Mouse (Mus musculus): ENCODE results near the gene Arl4d. TPM values are rescaled to one million over a fixed set of nuclear protein-coding genes. Genes with fewer than 3 reads are reported as not detected.

Gene Arl4d
- total RNA-seq (2012; rRNA removed), result 0.81 and 1.1 TPM in 2 replicates
- 0.59 and 0.68 TPM in 2 replicates for total RNA-seq (2014; rRNA removed)
- 1.1 and 1.2 TPM in 2 replicates for polyA plus RNA-seq (2012; ENCODE audit: insufficient read length, low read depth)

DNA sequence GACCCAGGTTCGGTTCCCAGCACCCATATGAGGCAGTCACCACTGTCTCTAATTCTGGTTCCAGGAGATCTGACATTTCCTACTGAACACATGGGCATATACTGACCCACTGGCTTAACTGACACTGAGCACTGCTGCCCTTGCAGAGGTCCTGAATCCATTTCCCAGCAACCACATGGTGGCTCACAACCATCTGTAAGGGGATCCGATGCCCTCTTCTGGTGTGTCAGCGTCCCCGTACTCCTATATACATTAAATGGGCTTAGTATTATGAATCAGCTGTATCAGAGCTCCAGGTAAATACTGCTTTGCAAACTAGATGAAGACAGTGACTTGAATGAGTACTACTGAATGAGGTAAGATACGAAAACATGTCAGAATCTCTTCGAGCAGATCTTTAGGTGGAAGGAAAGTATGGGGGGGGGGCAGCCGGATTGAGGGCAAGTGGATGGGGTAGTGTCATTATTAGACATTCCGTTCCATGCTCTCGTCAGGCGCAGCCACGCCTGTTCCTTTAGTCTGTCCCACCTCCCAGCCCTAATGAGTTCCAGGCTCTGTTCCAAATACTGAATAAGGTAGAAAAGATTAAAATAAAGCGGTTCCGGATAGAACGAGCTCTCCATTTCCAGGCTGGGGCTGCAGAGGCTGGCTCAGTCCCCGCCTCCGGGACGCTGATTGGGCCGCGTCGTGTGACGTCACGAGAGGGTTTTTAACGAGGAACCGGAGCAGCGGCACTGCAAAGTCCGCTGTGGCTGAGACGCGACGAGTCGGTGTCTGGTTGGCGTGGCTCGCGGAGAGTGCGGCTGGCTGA is at the start of gene Arl4d:
Gene Arl4d, plus strand, starts transcription at position 717 of the 811 bp plus-strand sequence.
- Histone ChIP-seq H3K27ac (ENCODE audit: insufficient read depth, low read depth) (no peak within 1 kb of the TSS), H3K36me3 (replicated peaks in 1 of 2; ENCODE audit: control insufficient read depth in 1 of 2, insufficient read depth in 1 of 2, low read length in 1 of 2) (no peaks in the 10 kb centered on the region), H3K9me3 (replicated peaks; ENCODE audit: low read length) (no peaks in the 10 kb centered on the region), H3K4me3 (replicated peaks in 1 of 3; ENCODE audit: low read depth in 2 of 3, low read length in 2 of 3, poor library complexity in 1 of 3) (peak within 1 kb of the TSS; percentile 50 to 72 (median 55)), H3K4me2 (ENCODE audit: insufficient read depth, low read depth, poor library complexity, severe bottlenecking) (peak within 1 kb of the TSS; percentile 73), H3K79me2 (replicated peaks; ENCODE audit: control insufficient read depth, extremely low read depth, insufficient read depth, poor library complexity, severe bottlenecking) (no peaks in the 10 kb centered on the region), H3K4me1 (ENCODE audit: control insufficient read depth in 1 of 2, insufficient read depth in 2 of 2) (peaks cover 8 to 14% of the 10 kb centered on the region in 2 experiments; a peak in 3 of 4 replicates), H3K27me3 (replicated peaks) (peaks cover 60% of the 10 kb centered on the region), H3K9ac (ENCODE audit: insufficient read depth, low read depth) (peak within 1 kb of the TSS; percentile 55)
- in situ Hi-C loops (cut with MboI; ENCODE audit: low pct_ligation_motif_present, low pct_unique_long_range_greater_than_20kb, low sequenced_read_pairs) (loop anchor here (5.0 kb wide), 1 partner anchor 67 kb away; the partner anchor contains the start of gene Dhx8), dilution Hi-C loops (cut with MboI; ENCODE audit: extremely low pct_ligation_motif_present, extremely low pct_unique_long_range_greater_than_20kb, low sequenced_read_pairs) (no loop called here)
- peak; percentile 94 for DNase-seq (ENCODE audit: extremely low read depth)
- 0 out of 2 replicates have a peak, but pooled peaks have one; percentile 4 for TF ChIP-seq USF1 (IDR thresholded peaks at IDR 0.05; ENCODE audit: low read depth, low read length)
- 0 out of 2 replicates have a peak, but pooled peaks have one; percentile 19 for TF ChIP-seq SMC3 (IDR thresholded peaks at IDR 0.05; ENCODE audit: low read depth, low read length)
- no peak for TF ChIP-seq ZNF384 (IDR thresholded peaks at IDR 0.05; ENCODE audit: low read depth, low read length)
- 0 out of 2 replicates have a peak, but pooled peaks have one; percentile 50 for TF ChIP-seq MYC (IDR thresholded peaks at IDR 0.05; ENCODE audit: low read depth, low read length)
- no peak for TF ChIP-seq GABPA (IDR thresholded peaks at IDR 0.05; ENCODE audit: insufficient replicate concordance, low read depth, low read length)
- no peak for TF ChIP-seq BHLHE40 (IDR thresholded peaks at IDR 0.05; ENCODE audit: low read depth, low read length)
- no peak for TF ChIP-seq ZKSCAN1 (IDR thresholded peaks at IDR 0.05; ENCODE audit: borderline replicate concordance, low read depth, low read length)
- TF ChIP-seq USF2 (conservative IDR thresholded peaks at IDR 0.05; ENCODE audit: low read depth, low read length), result no peak
- TF ChIP-seq NELFE (IDR thresholded peaks at IDR 0.05; ENCODE audit: low read depth, low read length), result peak; percentile 99
- TF ChIP-seq TCF12 (IDR thresholded peaks at IDR 0.05; ENCODE audit: low read depth, low read length), result peak; percentile 91
- no peak for TF ChIP-seq EP300 (IDR thresholded peaks at IDR 0.05; ENCODE audit: low read length)
- no peak for TF ChIP-seq RCOR1 (conservative IDR thresholded peaks at IDR 0.05; ENCODE audit: low read depth, low read length)
- TF ChIP-seq PAX5 (IDR thresholded peaks at IDR 0.05; ENCODE audit: low read length), result no peak
- TF ChIP-seq NRF1 (IDR thresholded peaks at IDR 0.05; ENCODE audit: low read depth, low read length), result no peak
- no peak for TF ChIP-seq UBTF (IDR thresholded peaks at IDR 0.05; ENCODE audit: low read depth, low read length)
- 0 out of 2 replicates have a peak, but pooled peaks have one; percentile 5 for TF ChIP-seq ETS1 (conservative IDR thresholded peaks at IDR 0.05; ENCODE audit: low read depth, low read length)
- TF ChIP-seq MXI1 (IDR thresholded peaks at IDR 0.05; ENCODE audit: low read depth, low read length), result 0 out of 2 replicates have a peak, but pooled peaks have one; percentile 5
- peak; percentile 100 for TF ChIP-seq POLR2A (IDR thresholded peaks at IDR 0.05; ENCODE audit: low read depth, low read length)
- TF ChIP-seq CHD2 (IDR thresholded peaks at IDR 0.05; ENCODE audit: low read length), result no peak
- TF ChIP-seq CHD1 (IDR thresholded peaks at IDR 0.05; ENCODE audit: low read depth, low read length), result no peak
- no peak for TF ChIP-seq SIN3A (IDR thresholded peaks at IDR 0.05; ENCODE audit: low read length)
- peak; percentile 96 for TF ChIP-seq TBP (conservative IDR thresholded peaks at IDR 0.05; ENCODE audit: low read depth, low read length)
- TF ChIP-seq HCFC1 (IDR thresholded peaks at IDR 0.05; ENCODE audit: low read depth, low read length), result peak; percentile 15; the same call in 1 of the 2 replicates
- no peak; the same call in 1 of the 2 replicates for TF ChIP-seq RAD21 (IDR thresholded peaks at IDR 0.05; ENCODE audit: low read depth, low read length)
- TF ChIP-seq POLR2AphosphoS2 (IDR thresholded peaks at IDR 0.05; ENCODE audit: low read depth, low read length), result peak; percentile 90; the same call in 1 of the 2 replicates
- peak; percentile 62; the same call in 1 of the 2 replicates for TF ChIP-seq ELF1 (IDR thresholded peaks at IDR 0.05; ENCODE audit: low read depth, low read length)
- no peak for TF ChIP-seq ZC3H11A (IDR thresholded peaks at IDR 0.05; ENCODE audit: low read depth, low read length)
- TF ChIP-seq E2F4 (IDR thresholded peaks at IDR 0.05; ENCODE audit: insufficient replicate concordance, low read depth, low read length), result no peak
- TF ChIP-seq CTCF (conservative IDR thresholded peaks at IDR 0.05 in 1 of 2, IDR thresholded peaks at IDR 0.05 in 1 of 2; ENCODE audit: low read depth in 2 of 2, low read length in 2 of 2), result peak in 1 of 2 experiments; percentile 60; a peak in 2 of 4 replicates
- TF ChIP-seq ZMIZ1 (IDR thresholded peaks at IDR 0.05; ENCODE audit: low read depth, low read length), result peak; percentile 97
- no peak for TF ChIP-seq IRF4 (IDR thresholded peaks at IDR 0.05; ENCODE audit: low read depth, low read length)
- 0 out of 2 replicates have a peak, but pooled peaks have one; percentile 27 for TF ChIP-seq MEF2A (IDR thresholded peaks at IDR 0.05; ENCODE audit: borderline replicate concordance, low read depth, low read length)
- TF ChIP-seq MAX (IDR thresholded peaks at IDR 0.05; ENCODE audit: low read length), result peak; percentile 34; the same call in 1 of the 2 replicates
- TF ChIP-seq MAZ (IDR thresholded peaks at IDR 0.05; ENCODE audit: low read depth, low read length), result peak; percentile 54
- no peak for TF ChIP-seq JUND (conservative IDR thresholded peaks at IDR 0.05; ENCODE audit: low read depth, low read length)
- no peak for TF ChIP-seq KAT2A (IDR thresholded peaks at IDR 0.05; ENCODE audit: insufficient replicate concordance, low read length)

Measured in CH12.LX (cell line).